Mouse (Mus musculus) limb, embryonic 14.5 days (tissue): ENCODE measurements at regions not wholly inside any gene's neighbourhood (a gene's known extent, or its start where the extent isn't known, plus 50 kb on each side); places are given as distances from the start of the nearest gene placed in this dataset.

Experiments used
- ATAC-seq: fragments of 200-750 bp; cut with Nextera tagmentation; 2 replicates; pipeline ENCODE4 v1.8.0; 2017; ENCODE audit warnings: low read depth, moderate number of reproducible peaks, moderate TSS enrichment; ENCODE audit not compliant: low FRiP score
- DNase-seq: peaks from one replicate; pipeline ENCODE4 v3.0.0-alpha.2; 2015; ENCODE audit warnings: low spot score
- H3K27ac ChIP-seq: fragments of 300-500 bp; sonication (generic); replicated peaks from 2 replicates; pipeline ENCODE4 v1.5.1; 2014; ENCODE audit warnings: low read depth, mild to moderate bottlenecking, low read length, moderate library complexity, mixed read lengths
- H3K27me3 ChIP-seq: fragments of 300-500 bp; sonication (generic); 2 replicates; pipeline ENCODE4 v1.6.1; 2014; ENCODE audit warnings: low read length, mixed read lengths; ENCODE audit not compliant: control insufficient read depth, insufficient read depth
- H3K36me3 ChIP-seq: fragments of 300-500 bp; sonication (generic); 2 replicates; pipeline ENCODE4 v1.6.1; 2014; ENCODE audit warnings: mild to moderate bottlenecking, low read length, moderate library complexity, mixed read lengths; ENCODE audit not compliant: control insufficient read depth, insufficient read depth
- H3K4me1 ChIP-seq: fragments of 300-500 bp; sonication (generic); 2 replicates; pipeline ENCODE4 v1.6.1; 2014; ENCODE audit warnings: antibody characterized with exemption, low read length, mixed read lengths; ENCODE audit not compliant: control insufficient read depth, insufficient read depth
- H3K4me2 ChIP-seq: fragments of 300-500 bp; sonication (generic); replicated peaks from 2 replicates; pipeline ENCODE4 v1.6.1; 2014; ENCODE audit warnings: low read depth, mild to moderate bottlenecking, low read length, moderate library complexity; ENCODE audit not compliant: severe bottlenecking
- H3K4me3 ChIP-seq: fragments of 300-500 bp; sonication (generic); replicated peaks from 2 replicates; pipeline ENCODE4 v1.5.1; 2014; ENCODE audit warnings: low read length
- H3K9ac ChIP-seq: fragments of 300-500 bp; sonication (generic); 2 replicates; pipeline ENCODE4 v1.6.1; 2014; ENCODE audit warnings: mild to moderate bottlenecking, low read depth, low read length, moderate library complexity; ENCODE audit not compliant: severe bottlenecking
- H3K9me3 ChIP-seq: fragments of 300-500 bp; sonication (generic); 2 replicates; pipeline ENCODE4 v1.6.1; 2016; ENCODE audit warnings: low read length; ENCODE audit not compliant: control insufficient read depth
- POLR2A ChIP-seq: fragments of 200-500 bp; IDR thresholded peaks from 2 replicates; pipeline ENCODE4 v1.8.0; 2012; ENCODE audit warnings: inconsistent platforms, mild to moderate bottlenecking, moderate library complexity, borderline replicate concordance; ENCODE audit not compliant: insufficient read depth, insufficient read length; ENCODE audit errors: extremely low read depth
- WGBS: fragments of 180-500 bp; shearing (Covaris S2); extraction: QIAGEN DNeasy Blood & Tissue Kit; methylation state at CpG from one replicate; pipeline ENCODE4 v1.1.7; 2014; 5-methylcytosine and 5-hydroxymethylcytosine counted together

DNA sequence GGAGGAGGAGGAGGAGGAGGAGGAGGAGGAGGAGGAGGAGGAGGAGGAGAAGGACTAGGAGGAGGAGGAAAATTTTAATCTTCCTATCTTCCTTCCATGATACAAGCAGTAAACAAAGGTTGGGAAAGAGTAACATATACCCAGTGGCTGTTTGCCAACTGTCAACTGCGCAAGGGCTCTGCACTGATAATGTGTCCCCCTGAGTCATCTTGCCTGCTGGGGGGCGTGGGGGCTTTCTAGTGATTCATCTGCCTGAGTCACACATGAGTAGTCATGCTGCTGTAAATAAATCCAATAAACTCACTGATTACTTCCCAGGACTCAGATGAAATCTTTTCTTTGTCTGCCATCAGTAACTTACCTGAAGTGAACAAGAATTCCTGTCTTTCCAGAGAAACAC, 110.2 kb downstream of the Tusc1 start:
- TF ChIP-seq POLR2A: no peak
- no peak overlapping the region for H3K9ac ChIP-seq
- H3K36me3 ChIP-seq: no peaks in the 10 kb centered on the region
- ATAC-seq (no peak), DNase-seq (no peak)
- H3K4me2 ChIP-seq: no peak overlapping the region
- H3K27me3 ChIP-seq: no peaks in the 10 kb centered on the region
- H3K9me3 ChIP-seq: no peaks in the 10 kb centered on the region
- WGBS: 88% methylated on average over 2 of the region's 2 CpGs
- no peak overlapping the region for H3K27ac ChIP-seq
- no peaks in the 10 kb centered on the region for H3K4me1 ChIP-seq
- no peak overlapping the region for H3K4me3 ChIP-seq

DNA sequence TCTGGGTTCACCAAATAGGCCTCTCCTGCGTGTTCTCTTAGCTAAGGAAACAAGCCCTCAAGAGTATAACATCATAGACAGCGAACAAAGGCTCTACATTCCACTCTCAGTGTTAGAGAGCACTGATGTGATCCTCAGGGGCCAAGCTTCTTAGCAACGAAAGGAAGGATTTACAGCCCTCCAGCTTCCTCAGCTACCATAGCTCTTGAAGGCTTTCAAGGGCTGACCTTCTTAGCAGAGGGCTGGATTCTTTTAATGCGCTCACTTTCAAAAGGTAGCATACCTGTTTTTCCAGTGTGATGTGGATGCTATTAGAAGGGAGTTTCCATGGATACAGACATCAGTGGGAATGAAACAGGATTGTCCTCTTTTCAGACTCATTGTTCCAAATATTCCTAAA, 114.6 kb downstream of the Tusc1 start:
- Histone ChIP-seq H3K4me2 (no peak overlapping the region), H3K27me3 (no peaks in the 10 kb centered on the region), H3K4me3 (no peak overlapping the region), H3K9me3 (no peaks in the 10 kb centered on the region), H3K4me1 (no peaks in the 10 kb centered on the region), H3K27ac (no peak overlapping the region), H3K36me3 (no peaks in the 10 kb centered on the region), H3K9ac (no peak overlapping the region)
- TF ChIP-seq POLR2A: no peak
- DNase-seq (no peak), ATAC-seq (no peak)
- 68% methylated on average over 4 of the region's 4 CpGs for WGBS

DNA sequence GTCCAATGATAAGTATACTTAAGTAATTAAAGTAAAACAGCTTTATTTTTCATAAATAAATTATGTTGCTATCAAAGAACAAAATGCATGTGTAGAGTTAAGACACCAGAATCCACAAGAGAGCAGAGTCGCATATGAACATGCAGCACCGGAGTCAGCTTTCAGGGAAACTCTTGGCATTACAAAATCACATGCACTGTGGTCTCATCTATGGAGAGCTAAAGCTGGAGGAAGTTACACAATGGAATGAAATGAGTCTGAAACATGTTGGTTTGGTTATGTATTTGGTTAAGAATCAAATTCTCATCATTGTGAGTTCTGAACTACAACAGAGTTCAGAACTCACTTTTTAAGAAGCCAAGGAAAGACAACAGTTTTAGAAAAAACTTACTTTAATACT, 126.9 kb downstream of the Tusc1 start:
- ATAC-seq: no peak
- TF ChIP-seq POLR2A: no peak
- H3K4me2 ChIP-seq: no peak overlapping the region
- no peaks in the 10 kb centered on the region for H3K4me1 ChIP-seq
- H3K9ac ChIP-seq: no peak overlapping the region
- H3K27ac ChIP-seq: no peak overlapping the region
- no peaks in the 10 kb centered on the region for H3K36me3 ChIP-seq
- DNase-seq: no peak
- H3K9me3 ChIP-seq: no peaks in the 10 kb centered on the region
- WGBS: 74% methylated on average over 2 of the region's 2 CpGs
- no peaks in the 10 kb centered on the region for H3K27me3 ChIP-seq
- H3K4me3 ChIP-seq: no peak overlapping the region

GRCm38 (mm10) chr4:93199811-93200210, 135.5 kb downstream of the Tusc1 start:
- no peak for TF ChIP-seq POLR2A
- 36% methylated on average over 2 of the region's 2 CpGs for WGBS
- H3K27me3 ChIP-seq: no peaks in the 10 kb centered on the region
- H3K9ac ChIP-seq: no peak overlapping the region
- H3K4me1 ChIP-seq: no peaks in the 10 kb centered on the region
- no peak overlapping the region for H3K4me3 ChIP-seq
- no peaks in the 10 kb centered on the region for H3K36me3 ChIP-seq
- ATAC-seq (no peak), DNase-seq (peak; percentile 5)
- H3K9me3 ChIP-seq: no peaks in the 10 kb centered on the region
- H3K27ac ChIP-seq: no peak overlapping the region
- H3K4me2 ChIP-seq: no peak overlapping the region

DNA sequence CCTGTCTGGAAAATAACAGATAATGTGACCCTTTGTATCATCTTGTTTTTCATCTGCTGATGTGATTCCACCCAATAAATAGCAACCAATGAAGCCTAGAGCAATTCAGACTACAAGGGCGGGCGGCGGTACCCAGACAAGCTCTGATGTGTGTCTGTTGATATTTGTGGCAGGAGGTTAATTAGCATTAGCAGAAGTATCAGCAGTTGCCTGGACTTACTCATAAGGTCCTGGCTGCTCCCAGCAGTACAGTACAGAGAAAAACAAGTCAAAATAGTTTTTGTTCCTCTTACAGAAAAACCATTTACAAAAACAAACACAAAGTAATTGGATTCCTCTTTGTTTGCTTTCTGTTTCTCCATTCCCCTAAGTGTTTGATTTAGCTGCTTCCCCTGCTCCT, 151.0 kb downstream of the Tusc1 start:
- Histone ChIP-seq H3K36me3 (no peaks in the 10 kb centered on the region), H3K27ac (no peak overlapping the region), H3K4me1 (no peaks in the 10 kb centered on the region), H3K9me3 (no peaks in the 10 kb centered on the region), H3K9ac (no peak overlapping the region), H3K4me3 (no peak overlapping the region), H3K27me3 (no peaks in the 10 kb centered on the region), H3K4me2 (no peak overlapping the region)
- no peak for ATAC-seq
- no peak for DNase-seq
- WGBS: 59% methylated on average over 3 of the region's 3 CpGs
- TF ChIP-seq POLR2A: no peak
